Mouse (Mus musculus) brain, embryonic 14.5 days (tissue): Measurements from ENCODE around the gene Adh6b.

Experiments used
- CTCF ChIP-seq: fragments of 200-500 bp; IDR thresholded peaks from 2 replicates; pipeline ENCODE4 v1.5.1; 2012; ENCODE audit warnings: inconsistent platforms, mild to moderate bottlenecking, moderate library complexity, borderline replicate concordance; ENCODE audit not compliant: insufficient read depth, insufficient read length; ENCODE audit errors: extremely low read depth
- POLR2A ChIP-seq: fragments of 200-500 bp; IDR thresholded peaks from 2 replicates; pipeline ENCODE4 v1.6.1; 2012; ENCODE audit warnings: mild to moderate bottlenecking, inconsistent platforms, borderline replicate concordance; ENCODE audit not compliant: poor library complexity, insufficient read depth, insufficient read length, severe bottlenecking; ENCODE audit errors: extremely low read depth

DNA sequence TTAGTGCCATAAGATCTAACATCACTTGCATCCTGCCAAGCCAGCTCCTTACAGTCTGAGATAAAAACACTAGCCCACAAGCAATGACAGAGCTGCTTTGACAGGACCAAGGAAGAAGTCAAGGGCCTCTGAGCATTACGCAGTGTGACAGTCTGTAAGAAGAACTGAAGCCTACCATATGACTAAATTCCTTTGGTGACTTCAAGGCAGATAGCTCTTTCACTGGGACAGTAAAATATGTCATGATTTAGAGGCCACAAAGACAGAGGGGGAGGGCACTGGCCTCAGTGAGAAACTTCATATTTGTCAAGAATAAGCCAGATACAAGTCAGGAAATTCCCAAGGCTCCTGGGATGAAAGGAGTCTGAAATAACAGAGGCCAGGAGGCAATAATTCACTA lies 66.3 kb downstream of the Adh6b start:
- TF ChIP-seq CTCF (no peak), POLR2A (no peak)
